Mouse (Mus musculus): Measurements from ENCODE around the gene Podxl2. TPM values are rescaled to one million over a fixed set of nuclear protein-coding genes. Genes with fewer than 3 reads are reported as not detected.

Podxl2 gene
- polyA plus RNA-seq, 1 experiment from 2014 or later, result 42.5 TPM

DNA sequence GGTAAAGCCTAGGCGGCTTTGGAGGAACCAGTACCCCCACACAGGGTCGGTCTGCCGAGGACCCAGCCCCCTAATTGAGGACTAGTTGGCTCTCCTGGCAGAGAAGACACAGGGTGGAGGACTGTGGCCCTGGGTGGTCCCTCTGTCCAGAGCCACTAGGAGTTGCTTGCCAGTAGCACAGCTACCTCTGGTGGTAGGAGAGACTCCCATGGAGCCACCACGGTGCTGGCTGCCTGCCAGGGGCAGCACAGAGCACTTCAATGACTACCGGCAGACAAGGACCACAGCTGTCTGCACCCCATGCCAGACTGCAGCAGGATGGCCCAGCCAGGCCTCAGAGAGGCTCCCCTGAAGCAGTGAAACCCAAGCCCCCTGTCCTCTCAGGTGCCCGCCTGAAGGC, 48.3 kb downstream of the Podxl2 start:
- no peak overlapping the region for H3K9ac ChIP-seq
- no peak overlapping the region for H3K4me3 ChIP-seq
- peaks cover 21% of the 10 kb centered on the region for H3K4me1 ChIP-seq (replicated peaks)
- no peaks in the 10 kb centered on the region for H3K9me3 ChIP-seq (replicated peaks)
- peak; percentile 74 for ATAC-seq (replicated peaks; ENCODE audit: insufficient number of reproducible peaks, insufficient read depth, low FRiP score, low read depth)
- WGBS, result 25% methylated on average over 6 of the region's 6 CpGs
- H3K27me3 ChIP-seq, result no peaks in the 10 kb centered on the region
- H3K4me2 ChIP-seq, result no peak overlapping the region
- no peak overlapping the region for H3K27ac ChIP-seq
- H3K36me3 ChIP-seq, result no peaks in the 10 kb centered on the region

DNA sequence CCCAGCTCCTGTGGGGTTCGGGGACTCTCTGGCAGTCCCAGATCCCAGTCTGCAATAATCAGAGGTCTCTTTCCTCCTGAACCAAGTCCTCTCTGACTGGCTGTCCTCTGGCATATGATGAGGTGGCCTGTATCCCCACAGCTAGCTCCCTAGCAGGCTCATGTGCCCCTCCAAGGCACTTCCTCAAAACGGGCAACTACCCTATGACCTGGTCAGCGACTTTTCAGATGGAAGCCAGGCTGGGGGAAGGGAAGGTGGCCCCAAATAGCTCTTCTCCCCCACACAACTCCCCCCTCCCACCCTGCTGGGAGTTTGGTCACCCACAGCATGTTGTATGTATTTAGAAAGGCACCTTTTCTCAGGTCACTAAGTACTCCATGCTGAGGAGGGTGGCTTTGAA, 48.8 kb downstream of the Podxl2 start:
- 37% methylated on average over 3 of the region's 3 CpGs for WGBS
- Histone ChIP-seq H3K4me2 (no peak overlapping the region), H3K36me3 (no peaks in the 10 kb centered on the region), H3K27me3 (no peaks in the 10 kb centered on the region), H3K4me1 (replicated peaks) (peaks cover 23% of the 10 kb centered on the region), H3K4me3 (no peak overlapping the region), H3K9me3 (replicated peaks) (no peaks in the 10 kb centered on the region), H3K9ac (no peak overlapping the region), H3K27ac (no peak overlapping the region)
- no peak for ATAC-seq (replicated peaks; ENCODE audit: insufficient number of reproducible peaks, insufficient read depth, low FRiP score, low read depth)

DNA sequence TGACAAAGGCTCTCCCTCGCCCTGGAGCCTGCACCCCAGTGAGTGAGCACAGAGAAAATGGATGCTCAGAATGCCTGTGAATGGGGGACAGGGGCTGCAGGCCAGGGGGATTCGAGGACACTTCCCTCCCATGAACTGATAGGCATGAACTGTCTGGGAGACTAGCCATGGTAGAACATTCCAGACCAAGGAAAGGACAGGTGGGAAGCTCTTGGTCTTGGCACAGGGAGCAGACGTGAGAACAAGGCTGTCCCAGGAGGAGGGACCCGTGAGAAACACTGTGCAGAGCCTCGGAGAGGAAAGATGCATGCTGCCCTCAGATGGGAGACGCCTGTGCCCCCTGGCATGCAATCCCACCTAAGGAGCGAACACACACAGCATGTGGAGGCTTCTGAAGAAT, 50.7 kb downstream of the Podxl2 start:
- no peak for ATAC-seq (replicated peaks; ENCODE audit: insufficient number of reproducible peaks, insufficient read depth, low FRiP score, low read depth)
- WGBS, result 60% methylated on average over 7 of the region's 7 CpGs
- H3K27me3 ChIP-seq, result no peaks in the 10 kb centered on the region
- no peaks in the 10 kb centered on the region for H3K36me3 ChIP-seq
- H3K9ac ChIP-seq, result no peak overlapping the region
- no peak overlapping the region for H3K27ac ChIP-seq
- peaks cover 34% of the 10 kb centered on the region for H3K4me1 ChIP-seq (replicated peaks)
- no peak overlapping the region for H3K4me3 ChIP-seq
- no peaks in the 10 kb centered on the region for H3K9me3 ChIP-seq (replicated peaks)
- H3K4me2 ChIP-seq, result no peak overlapping the region

DNA sequence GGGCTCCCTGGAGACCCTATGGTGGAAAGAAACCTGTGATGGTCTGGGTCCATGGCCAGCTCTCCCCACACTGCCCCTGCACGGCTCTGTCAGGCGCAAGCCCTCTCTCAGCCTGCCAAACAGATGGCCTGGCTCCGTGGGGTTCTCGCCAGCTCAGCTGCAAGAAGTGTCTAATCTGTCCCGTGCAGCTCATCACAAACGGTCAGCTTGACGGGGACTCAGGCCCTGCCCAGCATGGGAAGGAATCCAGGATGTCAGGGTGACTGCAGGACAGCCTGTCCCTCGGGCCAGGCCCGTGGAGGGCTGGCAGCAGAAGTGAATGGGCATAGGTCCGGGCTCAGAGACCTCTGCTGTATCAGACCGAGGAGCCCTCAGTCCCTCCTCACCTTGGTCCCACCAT, 52.9 kb downstream of the Podxl2 start:
- WGBS, result 54% methylated on average over 11 of the region's 11 CpGs
- H3K9me3 ChIP-seq (replicated peaks), result no peaks in the 10 kb centered on the region
- H3K27ac ChIP-seq, result no peak overlapping the region
- H3K4me2 ChIP-seq, result no peak overlapping the region
- H3K27me3 ChIP-seq, result no peaks in the 10 kb centered on the region
- H3K9ac ChIP-seq, result no peak overlapping the region
- ATAC-seq (replicated peaks; ENCODE audit: insufficient number of reproducible peaks, insufficient read depth, low FRiP score, low read depth), result peak; percentile 21; the same call in 1 of the 2 replicates
- peaks cover 28% of the 10 kb centered on the region for H3K4me1 ChIP-seq (replicated peaks)
- no peaks in the 10 kb centered on the region for H3K36me3 ChIP-seq
- no peak overlapping the region for H3K4me3 ChIP-seq

DNA sequence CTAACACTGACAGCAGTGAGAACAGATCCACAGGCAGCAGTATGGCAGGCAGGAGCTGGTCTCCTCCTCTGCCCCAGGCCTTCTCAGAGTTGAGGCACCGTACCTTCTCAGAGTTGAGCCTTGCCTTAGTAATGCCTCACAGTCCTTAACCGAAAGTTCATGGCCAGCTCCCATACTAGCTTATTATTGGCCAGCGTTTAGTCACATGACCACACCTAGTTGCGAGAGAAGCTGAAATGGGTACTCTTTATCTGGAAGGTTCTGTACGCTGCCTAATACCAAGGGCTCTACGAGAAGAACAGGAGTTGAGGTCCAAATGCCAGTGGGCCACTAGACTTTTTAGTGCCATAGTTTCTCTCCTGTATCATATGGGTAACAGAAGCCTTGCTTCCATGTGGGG, 53.5 kb downstream of the Podxl2 start:
- ATAC-seq (replicated peaks; ENCODE audit: insufficient number of reproducible peaks, insufficient read depth, low FRiP score, low read depth), result no peak
- Histone ChIP-seq H3K9ac (no peak overlapping the region), H3K4me1 (replicated peaks) (peaks cover 22% of the 10 kb centered on the region), H3K27ac (0 out of 2 replicates have a peak overlapping the region, but pooled peaks have one; percentile 6), H3K4me3 (no peak overlapping the region), H3K9me3 (replicated peaks) (no peaks in the 10 kb centered on the region), H3K36me3 (no peaks in the 10 kb centered on the region), H3K27me3 (no peaks in the 10 kb centered on the region), H3K4me2 (no peak overlapping the region)
- 86% methylated on average over 6 of the region's 6 CpGs for WGBS

DNA sequence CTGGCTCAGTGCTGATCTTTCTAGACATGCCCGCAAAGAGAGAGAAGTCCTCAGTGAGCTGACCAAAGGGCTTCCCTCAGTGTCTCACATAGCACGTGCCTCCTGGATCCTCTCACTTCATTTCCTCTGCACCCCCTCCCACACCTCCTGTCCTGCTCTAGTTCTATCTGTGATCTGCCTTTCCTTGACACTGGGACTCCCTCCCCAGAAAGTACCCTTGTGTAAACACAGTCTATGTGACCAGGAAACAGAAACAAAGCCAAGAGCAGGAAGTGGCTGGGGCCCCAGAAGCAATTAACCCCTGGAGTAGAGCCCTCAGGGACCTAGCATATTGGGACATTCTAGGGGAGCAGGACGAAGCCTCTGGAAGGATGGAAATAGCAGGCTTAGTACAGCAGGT, 54.0 kb downstream of the Podxl2 start:
- Histone ChIP-seq H3K27me3 (no peaks in the 10 kb centered on the region), H3K9ac (no peak overlapping the region), H3K4me1 (replicated peaks) (peaks cover 19% of the 10 kb centered on the region), H3K4me2 (no peak overlapping the region), H3K9me3 (replicated peaks) (no peaks in the 10 kb centered on the region), H3K27ac (0 out of 2 replicates have a peak overlapping the region, but pooled peaks have one; percentile 6), H3K36me3 (no peaks in the 10 kb centered on the region), H3K4me3 (no peak overlapping the region)
- 32% methylated on average over 3 of the region's 3 CpGs for WGBS
- ATAC-seq (replicated peaks; ENCODE audit: insufficient number of reproducible peaks, insufficient read depth, low FRiP score, low read depth), result no peak

DNA sequence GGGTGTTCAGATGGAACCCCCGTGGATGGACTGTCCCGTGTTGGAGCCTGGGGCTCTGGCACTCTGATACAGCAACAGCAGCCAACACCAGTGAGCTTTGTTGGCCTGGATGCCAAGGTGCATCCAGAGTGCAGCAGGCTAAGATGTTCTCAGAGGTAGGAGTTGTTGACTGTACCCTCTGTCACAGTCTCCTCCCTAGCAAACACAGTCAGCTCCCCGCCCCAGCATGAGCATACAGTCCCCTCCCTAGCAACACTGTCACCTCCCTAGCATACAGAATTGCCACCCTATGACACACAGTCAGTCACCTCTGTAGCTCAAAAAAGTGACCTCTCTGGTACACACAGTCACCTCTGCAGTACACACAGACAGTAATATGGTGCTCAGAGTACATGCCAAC, 57.9 kb downstream of the Podxl2 start:
- H3K9me3 ChIP-seq (replicated peaks), result no peaks in the 10 kb centered on the region
- H3K9ac ChIP-seq, result no peak overlapping the region
- H3K27ac ChIP-seq, result no peak overlapping the region
- no peaks in the 10 kb centered on the region for H3K27me3 ChIP-seq
- H3K4me2 ChIP-seq, result no peak overlapping the region
- H3K4me3 ChIP-seq, result no peak overlapping the region
- H3K4me1 ChIP-seq (replicated peaks), result peaks cover 23% of the 10 kb centered on the region
- no peak for ATAC-seq (replicated peaks; ENCODE audit: insufficient number of reproducible peaks, insufficient read depth, low FRiP score, low read depth)
- WGBS, result 90% methylated on average over 3 of the region's 3 CpGs
- H3K36me3 ChIP-seq, result no peaks in the 10 kb centered on the region

DNA sequence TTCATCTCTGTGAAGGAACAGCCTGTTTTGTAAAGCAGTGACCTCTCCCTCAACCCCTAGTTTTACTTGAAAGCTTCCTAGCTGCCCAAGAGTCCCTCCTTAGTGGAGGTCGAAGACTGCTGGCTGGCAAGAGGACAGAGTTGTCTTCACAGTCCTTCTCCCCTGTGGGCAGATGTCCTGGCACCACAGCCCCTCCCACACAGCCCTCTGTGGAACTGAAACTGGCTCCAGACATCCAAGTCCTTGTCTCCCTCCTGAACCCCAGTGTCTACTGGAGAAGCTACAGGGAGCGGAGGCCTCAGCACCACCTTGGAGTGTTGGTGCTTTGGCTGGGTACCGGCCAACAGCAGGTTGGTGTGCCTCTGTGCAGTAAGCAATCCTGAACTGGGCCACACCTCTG, 59.4 kb downstream of the Podxl2 start:
- H3K4me3 ChIP-seq, result no peak overlapping the region
- H3K9me3 ChIP-seq (replicated peaks), result no peaks in the 10 kb centered on the region
- H3K9ac ChIP-seq, result no peak overlapping the region
- H3K4me2 ChIP-seq, result no peak overlapping the region
- no peaks in the 10 kb centered on the region for H3K36me3 ChIP-seq
- H3K4me1 ChIP-seq (replicated peaks), result peaks cover 21% of the 10 kb centered on the region
- 81% methylated on average over 3 of the region's 3 CpGs for WGBS
- ATAC-seq (replicated peaks; ENCODE audit: insufficient number of reproducible peaks, insufficient read depth, low FRiP score, low read depth), result no peak
- no peaks in the 10 kb centered on the region for H3K27me3 ChIP-seq
- no peak overlapping the region for H3K27ac ChIP-seq

DNA sequence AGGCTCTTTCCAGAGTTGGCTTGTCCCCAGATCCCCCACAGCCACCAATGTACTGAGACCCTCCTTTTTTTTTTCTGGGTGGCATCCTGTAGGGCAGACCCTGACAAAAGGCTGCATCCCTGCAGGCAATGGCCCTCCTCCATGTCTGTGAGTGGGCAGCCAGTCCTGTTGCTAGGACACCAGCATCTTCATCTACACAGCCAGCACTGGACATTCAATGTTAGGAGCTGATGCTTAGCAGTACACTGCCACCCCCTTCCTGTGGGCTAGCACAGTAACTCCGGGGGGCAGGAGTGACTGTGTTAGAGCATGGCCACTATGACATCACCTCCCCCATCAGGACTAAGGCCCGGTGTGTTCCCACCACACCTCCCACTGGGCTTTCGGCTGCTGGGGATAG, 59.8 kb downstream of the Podxl2 start:
- H3K27ac ChIP-seq, result no peak overlapping the region

DNA sequence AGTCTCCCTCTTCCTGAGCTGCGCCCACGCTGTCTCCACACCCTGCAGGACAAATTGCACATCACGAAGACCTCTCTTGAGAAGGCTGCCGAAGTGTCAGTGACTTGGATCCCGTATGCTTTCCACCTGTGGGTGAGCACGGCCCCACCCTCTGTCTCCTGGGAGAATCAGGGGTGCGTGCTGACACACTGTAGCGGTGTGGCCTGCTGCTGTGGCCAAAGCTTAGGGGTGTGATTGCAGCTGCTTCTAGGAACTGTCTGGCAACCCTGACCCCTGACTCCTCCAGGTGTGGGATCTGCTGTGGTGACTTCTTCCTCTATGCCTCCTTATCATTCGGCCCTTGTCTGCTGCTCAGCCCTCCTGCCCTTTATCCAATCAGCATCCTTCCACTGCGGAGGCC, 61.0 kb downstream of the Podxl2 start:
- Histone ChIP-seq H3K4me2 (no peak overlapping the region), H3K27me3 (no peaks in the 10 kb centered on the region), H3K4me3 (no peak overlapping the region), H3K9me3 (replicated peaks) (no peaks in the 10 kb centered on the region), H3K9ac (no peak overlapping the region), H3K4me1 (replicated peaks) (peaks cover 28% of the 10 kb centered on the region), H3K27ac (no peak overlapping the region), H3K36me3 (no peaks in the 10 kb centered on the region)
- no peak for ATAC-seq (replicated peaks; ENCODE audit: insufficient number of reproducible peaks, insufficient read depth, low FRiP score, low read depth)
- 67% methylated on average over 10 of the region's 10 CpGs for WGBS

More for the DNA sequence above, 59.8 kb downstream of the Podxl2 start:
- H3K9me3 ChIP-seq (replicated peaks), result no peaks in the 10 kb centered on the region
- H3K4me1 ChIP-seq (replicated peaks), result peaks cover 24% of the 10 kb centered on the region
- no peak overlapping the region for H3K4me2 ChIP-seq
- no peak overlapping the region for H3K9ac ChIP-seq
- 73% methylated on average over 3 of the region's 3 CpGs for WGBS
- H3K4me3 ChIP-seq, result no peak overlapping the region
- H3K36me3 ChIP-seq, result no peaks in the 10 kb centered on the region
- no peaks in the 10 kb centered on the region for H3K27me3 ChIP-seq
- no peak for ATAC-seq (replicated peaks; ENCODE audit: insufficient number of reproducible peaks, insufficient read depth, low FRiP score, low read depth)

DNA sequence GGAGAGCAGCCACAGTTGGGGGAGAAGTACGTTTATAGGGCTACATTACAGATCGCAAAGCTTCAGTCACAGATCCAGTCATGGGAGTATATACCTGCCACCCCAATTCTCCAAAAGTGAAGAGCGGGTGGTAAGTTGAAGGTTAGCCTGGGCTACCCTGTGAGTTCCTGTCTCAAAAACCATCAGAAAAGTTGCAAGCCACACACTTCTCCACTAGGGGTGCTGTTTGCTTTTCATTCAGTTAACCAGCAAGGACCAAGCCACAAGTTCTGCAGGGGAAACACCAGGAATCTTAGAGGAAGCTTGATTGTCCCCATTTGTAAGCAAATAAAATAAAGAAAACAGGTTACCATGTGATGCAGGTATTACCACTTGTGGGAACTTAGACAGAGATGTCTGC, 62.0 kb downstream of the Podxl2 start:
- WGBS, result 66% methylated on average over 3 of the region's 3 CpGs
- Histone ChIP-seq H3K27ac (no peak overlapping the region), H3K9me3 (replicated peaks) (no peaks in the 10 kb centered on the region), H3K9ac (no peak overlapping the region), H3K4me1 (replicated peaks) (peaks cover 28% of the 10 kb centered on the region), H3K4me2 (no peak overlapping the region), H3K36me3 (no peaks in the 10 kb centered on the region), H3K27me3 (no peaks in the 10 kb centered on the region), H3K4me3 (no peak overlapping the region)
- no peak for ATAC-seq (replicated peaks; ENCODE audit: insufficient number of reproducible peaks, insufficient read depth, low FRiP score, low read depth)

DNA sequence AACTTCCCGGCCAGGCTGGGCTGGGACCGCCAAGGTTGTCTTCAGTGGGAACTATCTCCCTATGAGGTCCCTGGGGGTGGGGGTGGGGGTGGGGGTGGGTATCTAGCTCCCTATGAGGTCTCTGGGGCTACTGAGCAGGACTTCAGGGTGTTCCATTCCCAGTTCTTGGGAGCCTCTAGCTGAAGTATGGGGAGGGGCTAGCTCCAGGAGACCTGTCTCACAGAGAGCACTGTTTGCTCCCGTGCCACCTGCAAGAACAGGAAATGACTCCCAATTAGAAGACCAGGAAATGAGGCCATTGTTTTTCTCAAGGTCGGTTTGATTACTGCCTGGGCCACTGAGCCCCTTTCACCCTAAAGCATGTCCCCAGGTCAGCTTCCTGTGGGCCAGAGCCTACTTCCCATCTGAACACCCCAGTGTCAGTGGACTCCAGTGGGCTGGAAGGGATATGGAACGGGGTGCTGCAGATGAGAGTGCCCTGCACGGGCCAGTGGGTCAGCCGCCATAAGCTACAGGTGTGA, 62.9 kb downstream of the Podxl2 start:
- Histone ChIP-seq H3K9me3 (replicated peaks) (no peaks in the 10 kb centered on the region), H3K27me3 (no peaks in the 10 kb centered on the region), H3K4me2 (no peak overlapping the region), H3K36me3 (no peaks in the 10 kb centered on the region), H3K27ac (peak overlapping the region; percentile 45; the same call in 1 of the 2 replicates), H3K9ac (no peak overlapping the region), H3K4me3 (no peak overlapping the region), H3K4me1 (replicated peaks) (peaks cover 28% of the 10 kb centered on the region)
- WGBS, result 45% methylated on average over 7 of the region's 7 CpGs
- ATAC-seq (replicated peaks; ENCODE audit: insufficient number of reproducible peaks, insufficient read depth, low FRiP score, low read depth), result no peak
